Mouse (Mus musculus): ENCODE measurements at regions not wholly inside any gene's neighbourhood (a gene's known extent, or its start where the extent isn't known, plus 50 kb on each side); places are given as distances from the start of the nearest gene placed in this dataset.

GRCm38 (mm10) chr7:71419261-71419660 is 68.0 kb upstream of the Gm10295 start:
- no peak for TF ChIP-seq TCF12 (IDR thresholded peaks at IDR 0.05; ENCODE audit: insufficient read depth, poor library complexity, severe bottlenecking)
- no peak for TF ChIP-seq MAX (IDR thresholded peaks at IDR 0.05; ENCODE audit: low read depth)
- TF ChIP-seq MYOD1 (IDR thresholded peaks at IDR 0.05; ENCODE audit: control insufficient read depth in 1 of 3, insufficient read length in 2 of 3, low read depth in 2 of 3): no peak
- no peak for TF ChIP-seq POLR2A (IDR thresholded peaks at IDR 0.05; ENCODE audit: insufficient read length, low read depth)
- TF ChIP-seq CEBPB (IDR thresholded peaks at IDR 0.05; ENCODE audit: insufficient read depth, poor library complexity, severe bottlenecking): no peak
- no peak for TF ChIP-seq MYOG (IDR thresholded peaks at IDR 0.05; ENCODE audit: control insufficient read depth in 1 of 3, insufficient read depth in 1 of 3, insufficient read length in 2 of 3, low read depth in 2 of 3)
- TF ChIP-seq POLR2AphosphoS2 (IDR thresholded peaks at IDR 0.05; ENCODE audit: insufficient read length, low read depth): no peak
- no peak for TF ChIP-seq E2F4 (IDR thresholded peaks at IDR 0.05; ENCODE audit: insufficient read depth)
- no peak for TF ChIP-seq USF1 (IDR thresholded peaks at IDR 0.05; ENCODE audit: low read depth)
- TF ChIP-seq SRF (IDR thresholded peaks at IDR 0.05; ENCODE audit: control insufficient read depth, insufficient read length, low read depth): no peak

Measured in myocyte (in vitro differentiated cells).